Mouse (Mus musculus) heart, postnatal 0 days (tissue): Measurements from ENCODE around the gene Cnot10. TPM values are rescaled to one million over a fixed set of nuclear protein-coding genes. Genes with fewer than 3 reads are reported as not detected.

Experiments
- ATAC-seq: fragments of 200-750 bp; cut with Nextera tagmentation; 2 replicates; pipeline ENCODE4 v1.8.0; 2017; ENCODE audit warnings: low read depth, moderate number of reproducible peaks, moderate library complexity; ENCODE audit not compliant: insufficient read depth
- DNase-seq: peaks from one replicate; pipeline ENCODE4 v3.0.0-alpha.2; 2016; ENCODE audit warnings: low spot score
- H3K27ac ChIP-seq: fragments of 300-500 bp; sonication (generic); 2 replicates; pipeline ENCODE4 v1.5.1; 2014; ENCODE audit warnings: low read depth, mild to moderate bottlenecking
- H3K27me3 ChIP-seq: fragments of 300-500 bp; sonication (generic); 2 replicates; pipeline ENCODE4 v1.6.1; 2014; ENCODE audit warnings: low read length, mixed read lengths; ENCODE audit not compliant: control insufficient read depth, insufficient read depth
- H3K36me3 ChIP-seq: fragments of 300-500 bp; sonication (generic); replicated peaks from 2 replicates; pipeline ENCODE4 v1.6.1; 2014; ENCODE audit warnings: low read length, mixed read lengths; ENCODE audit not compliant: control insufficient read depth, insufficient read depth
- H3K4me1 ChIP-seq: fragments of 300-500 bp; sonication (generic); 2 replicates; pipeline ENCODE4 v1.6.1; 2014; ENCODE audit warnings: antibody characterized with exemption; ENCODE audit not compliant: control insufficient read depth, insufficient read depth
- H3K4me2 ChIP-seq: fragments of 300-500 bp; sonication (generic); 2 replicates; pipeline ENCODE4 v1.6.1; 2014; ENCODE audit warnings: low read depth, mild to moderate bottlenecking, low read length, moderate library complexity
- H3K4me3 ChIP-seq: fragments of 300-500 bp; sonication (generic); 2 replicates; pipeline ENCODE4 v1.5.1; 2014; ENCODE audit warnings: low read depth, low read length
- H3K9ac ChIP-seq: fragments of 300-500 bp; sonication (generic); replicated peaks from 2 replicates; pipeline ENCODE4 v1.6.1; 2014; ENCODE audit warnings: low read depth, low read length, mixed read lengths
- H3K9me3 ChIP-seq: fragments of 300-500 bp; sonication (generic); replicated peaks from 2 replicates; pipeline ENCODE4 v1.6.1; 2016; ENCODE audit warnings: low read length; ENCODE audit not compliant: control insufficient read depth
- CTCF ChIP-seq: IDR thresholded peaks from 2 replicates; pipeline ENCODE4 v1.5.1; 2016; ENCODE audit warnings: antibody characterized with exemption, control low read depth, low read depth
- EP300 ChIP-seq: IDR thresholded peaks from 2 replicates; pipeline ENCODE4 v1.6.1; 2016; ENCODE audit warnings: antibody characterized with exemption, low read depth
- WGBS: fragments of 180-500 bp; shearing (Covaris S2); extraction: QIAGEN DNeasy Blood & Tissue Kit; methylation state at CpG from one replicate; pipeline ENCODE4 v1.1.7; 2014; 5-methylcytosine and 5-hydroxymethylcytosine counted together
- polyA plus RNA-seq: library from polyadenylated mRNA; unstranded; fragments of >200 nt; fragmentation: Nextera tagmentation; extraction: Ambion mirVana; gene quantifications from 2 replicates; pipeline ENCODE4 v1.2.1, GENCODE M21; 2015
- total RNA-seq: library from RNA; depleted of rRNA; stranded (reverse); fragments of >200 nt; gene quantifications from 2 replicates; pipeline ENCODE4 v1.2.3, GENCODE M21; 2014; ENCODE audit warnings: low replicate concordance

Gene Cnot10
- total and polyA plus RNA-seq, 2 experiments from 2014 or later = 19.7 to 25.7 TPM

- TF ChIP-seq CTCF (no peak), EP300 (no peak)
- H3K9ac ChIP-seq = no peak overlapping the region
- DNase-seq (no peak), ATAC-seq (no peak)
- H3K9me3 ChIP-seq = no peaks in the 10 kb centered on the region
- no peak overlapping the region for H3K4me2 ChIP-seq
- H3K27me3 ChIP-seq = no peaks in the 10 kb centered on the region
- H3K27ac ChIP-seq = no peak overlapping the region
- no peaks in the 10 kb centered on the region for H3K36me3 ChIP-seq
- 74% methylated on average over 6 of the region's 6 CpGs for WGBS
- H3K4me3 ChIP-seq = no peak overlapping the region
- no peaks in the 10 kb centered on the region for H3K4me1 ChIP-seq
Observed at GRCm38 (mm10) chr9:114660983-114661382, 21.0 kb upstream of the Cnot10 start.

GRCm38 (mm10) chr9:114660506-114660905, 20.5 kb upstream of the Cnot10 start:
- H3K27me3 ChIP-seq = no peaks in the 10 kb centered on the region
- no peak overlapping the region for H3K4me2 ChIP-seq
- H3K9me3 ChIP-seq = no peaks in the 10 kb centered on the region
- H3K9ac ChIP-seq = no peak overlapping the region
- H3K4me3 ChIP-seq = no peak overlapping the region
- H3K36me3 ChIP-seq = no peaks in the 10 kb centered on the region
- no peak for TF ChIP-seq EP300
- TF ChIP-seq CTCF = no peak
- 86% methylated on average over 6 of the region's 6 CpGs for WGBS
- DNase-seq = no peak
- no peak overlapping the region for H3K27ac ChIP-seq
- ATAC-seq = no peak
- H3K4me1 ChIP-seq = no peaks in the 10 kb centered on the region

- H3K4me3 ChIP-seq = no peak overlapping the region
- no peak for ATAC-seq
- no peak overlapping the region for H3K9ac ChIP-seq
- no peaks in the 10 kb centered on the region for H3K9me3 ChIP-seq
- no peak for DNase-seq
- TF ChIP-seq EP300 (no peak), CTCF (no peak)
- H3K27ac ChIP-seq = no peak overlapping the region
- H3K36me3 ChIP-seq = no peaks in the 10 kb centered on the region
- WGBS = 74% methylated on average over 3 of the region's 3 CpGs
- H3K4me2 ChIP-seq = no peak overlapping the region
- H3K27me3 ChIP-seq = no peaks in the 10 kb centered on the region
- H3K4me1 ChIP-seq = no peaks in the 10 kb centered on the region
Observed at GRCm38 (mm10) chr9:114656701-114657100, 16.7 kb upstream of the Cnot10 start.

GRCm38 (mm10) chr9:114655356-114655755, 15.4 kb upstream of the Cnot10 start:
- H3K9me3 ChIP-seq = no peaks in the 10 kb centered on the region
- no peak for TF ChIP-seq CTCF
- no peak for TF ChIP-seq EP300
- H3K4me2 ChIP-seq = no peak overlapping the region
- H3K36me3 ChIP-seq = no peaks in the 10 kb centered on the region
- H3K27me3 ChIP-seq = no peaks in the 10 kb centered on the region
- no peaks in the 10 kb centered on the region for H3K4me1 ChIP-seq
- H3K27ac ChIP-seq = no peak overlapping the region
- WGBS = 82% methylated on average over 4 of the region's 4 CpGs
- H3K4me3 ChIP-seq = no peak overlapping the region
- ATAC-seq (no peak), DNase-seq (no peak)
- H3K9ac ChIP-seq = no peak overlapping the region

- no peak overlapping the region; the same call in 1 of the 2 replicates for H3K4me2 ChIP-seq
- no peak overlapping the region for H3K4me3 ChIP-seq
Observed at GRCm38 (mm10) chr9:114650938-114651634, 11.1 kb upstream of the Cnot10 start.

GRCm38 (mm10) chr9:114649371-114649770, 9.4 kb upstream of the Cnot10 start:
- ATAC-seq (no peak), DNase-seq (no peak)
- no peaks in the 10 kb centered on the region for H3K9me3 ChIP-seq
- TF ChIP-seq EP300 (no peak), CTCF (no peak)
- no peak overlapping the region for H3K9ac ChIP-seq
- no peaks in the 10 kb centered on the region for H3K4me1 ChIP-seq
- H3K27me3 ChIP-seq = 0 out of 2 replicates have a peak, but pooled peaks cover 3% of the 10 kb centered on the region
- no peaks in the 10 kb centered on the region for H3K36me3 ChIP-seq
- H3K27ac ChIP-seq = no peak overlapping the region
- H3K4me2 ChIP-seq = no peak overlapping the region
- 63% methylated on average over 5 of the region's 5 CpGs for WGBS
- no peak overlapping the region for H3K4me3 ChIP-seq

More at GRCm38 (mm10) chr9:114650938-114651634, 11.1 kb upstream of the Cnot10 start:
- no peak for DNase-seq
- no peak overlapping the region for H3K9ac ChIP-seq
- H3K4me1 ChIP-seq = no peaks in the 10 kb centered on the region
- no peak overlapping the region for H3K27ac ChIP-seq
- no peaks in the 10 kb centered on the region for H3K36me3 ChIP-seq
- 57% methylated on average over 21 of the region's 21 CpGs for WGBS
- TF ChIP-seq CTCF = no peak
- TF ChIP-seq EP300 = no peak
- no peaks in the 10 kb centered on the region for H3K27me3 ChIP-seq
- no peak for ATAC-seq
- H3K9me3 ChIP-seq = no peaks in the 10 kb centered on the region
